Comparison of ENCODE assay signal across 26 mouse cellular contexts in the genomic region with DNA sequence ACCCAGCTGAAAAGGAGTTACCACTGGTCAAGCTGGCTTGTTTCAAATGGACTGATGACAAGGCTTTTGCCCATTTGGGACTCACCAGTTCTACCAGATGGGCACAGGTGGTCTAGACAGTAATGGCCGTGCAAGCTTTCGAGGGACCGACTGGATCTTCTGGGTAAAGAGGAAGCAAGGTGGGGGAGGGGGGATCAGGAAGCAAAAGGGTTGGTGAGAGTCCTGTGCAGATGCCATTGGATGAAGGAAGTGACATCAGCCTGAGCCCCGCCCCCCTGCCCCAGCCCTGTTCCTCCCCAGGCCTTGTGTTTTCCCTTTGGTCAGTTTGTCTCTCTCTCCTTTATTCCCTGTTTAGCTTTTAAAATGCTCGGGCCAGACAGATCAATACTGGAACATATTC.
DNase-seq lines count a peak whose midpoint lies in the region; ATAC-seq and TF ChIP-seq lines count a peak whose summit lies in the region.
"Had no signal": no experiment of that assay in that cellular context is flagged by ENCODE, and none has a peak within 500 bp of the region (broad histone marks: within the 10 kb centered on the region; RNA-seq: fewer than 3 reads in every experiment).

No protein-coding gene starts in this region.

- ATAC-seq in frontal cortex, adult (ENCODE audit: low TSS enrichment) = no peak
- ATAC-seq: activated CD4-positive, CD25-positive, alpha-beta regulatory T cell, adult 4 months; forebrain, embryonic 15.5 days; midbrain, embryonic 13.5 days; Patski had no signal

- TF ChIP-seq POLR2A in bone marrow macrophage, adult 2 months (IDR thresholded peaks at IDR 0.05; ENCODE audit: borderline replicate concordance, low read depth, low read length) = no peak

- DNase-seq in lung, postnatal 10 days = peak; percentile 43
- DNase-seq in lung, postnatal 25 days (ENCODE audit: low spot score) = no peak
- peak; percentile 26 for DNase-seq in splenic B cell, adult 2 months (ENCODE audit: low read depth, low spot score)
- DNase-seq in gastrocnemius, postnatal 10 days = no peak
- DNase-seq: adrenal gland, adult 8-10 months; cerebellum, adult 2 months; cerebellum, postnatal 36 days; gastrocnemius, postnatal 14 days; heart, adult 2 months; heart, postnatal 14 days; kidney, adult 2 months; left cerebral cortex, postnatal 4 days; right cerebral cortex, postnatal 14 days; thymus, postnatal 25 days had no signal

- 0 out of 2 replicates have a peak, but pooled peaks cover 6% of the 10 kb centered on the region for H3K36me3 ChIP-seq in E14TG2a.4 (ENCODE audit: insufficient read depth, low read length)
- H3K36me3 ChIP-seq in splenic B cell, adult 2 months (ENCODE audit: control insufficient read depth, insufficient read depth, low read length, poor library complexity, severe bottlenecking) = no peaks in the 10 kb centered on the region; the same call in 1 of the 2 replicates

- peaks cover 34% of the 10 kb centered on the region for H3K4me1 ChIP-seq in E14TG2a.4 (replicated peaks; ENCODE audit: low read depth, low read length)
- H3K4me1 ChIP-seq in bone marrow macrophage, adult 2 months (ENCODE audit: control insufficient read depth, insufficient read depth, low read length) = peaks cover 68% of the 10 kb centered on the region
- H3K4me1 ChIP-seq: forebrain, embryonic 15.5 days; hindbrain, embryonic 12.5 days; limb, embryonic 15.5 days; midbrain, embryonic 13.5 days had no signal

- no peak for TF ChIP-seq CTCF in E14TG2a.4 (conservative IDR thresholded peaks at IDR 0.05; ENCODE audit: low read length)
- TF ChIP-seq CTCF in bone marrow macrophage, adult 2 months (IDR thresholded peaks at IDR 0.05; ENCODE audit: low read depth, low read length) = no peak

- no peaks in the 10 kb centered on the region for H3K27me3 ChIP-seq in E14TG2a.4 (ENCODE audit: insufficient read depth, low read length)
- no peaks in the 10 kb centered on the region for H3K27me3 ChIP-seq in splenic B cell, adult 2 months (ENCODE audit: control insufficient read depth, insufficient read depth, low read length, poor library complexity, severe bottlenecking)
- H3K27me3 ChIP-seq: forebrain, embryonic 15.5 days; heart, embryonic 13.5 days; hindbrain, embryonic 12.5 days; limb, embryonic 15.5 days; midbrain, embryonic 13.5 days; Patski had no signal

- H3K9me3 ChIP-seq in E14TG2a.4 (ENCODE audit: low read length) = no peaks in the 10 kb centered on the region
- H3K9me3 ChIP-seq: forebrain, embryonic 15.5 days; heart, embryonic 13.5 days; hindbrain, embryonic 12.5 days; limb, embryonic 15.5 days had no signal

- peak overlapping the region; percentile 80 for H3K27ac ChIP-seq in bone marrow macrophage, adult 2 months (ENCODE audit: insufficient read depth, low read depth, low read length)
- H3K27ac ChIP-seq: forebrain, embryonic 15.5 days; heart, adult 2 months; heart, embryonic 13.5 days; hindbrain, embryonic 12.5 days; kidney, postnatal 0 days; limb, embryonic 15.5 days; midbrain, embryonic 13.5 days had no signal

- 0 out of 2 replicates have a peak overlapping the region, but pooled peaks have one; percentile 2 for H3K4me3 ChIP-seq in E14TG2a.4 (replicated peaks; ENCODE audit: low read length)
- H3K4me3 ChIP-seq in bone marrow macrophage, adult 2 months (ENCODE audit: insufficient read depth, low read length) = peak overlapping the region; percentile 16
- H3K4me3 ChIP-seq: forebrain, embryonic 15.5 days; heart, adult 2 months; heart, embryonic 13.5 days; hindbrain, embryonic 12.5 days; limb, embryonic 15.5 days; megakaryocyte, embryonic 14.5 days; midbrain, embryonic 13.5 days had no signal

Comparison
In these comparisons a context has a peak if more than half of its experiments do, and no peak if none do; other contexts are left out.
1. DNase-seq: peak in lung, postnatal 10 days (single experiment) and splenic B cell, adult 2 months (single experiment); none in lung, postnatal 25 days (single experiment) and gastrocnemius, postnatal 10 days (single experiment).